Mouse (Mus musculus): ENCODE results near the gene Itga2.

Itga2 gene

DNA sequence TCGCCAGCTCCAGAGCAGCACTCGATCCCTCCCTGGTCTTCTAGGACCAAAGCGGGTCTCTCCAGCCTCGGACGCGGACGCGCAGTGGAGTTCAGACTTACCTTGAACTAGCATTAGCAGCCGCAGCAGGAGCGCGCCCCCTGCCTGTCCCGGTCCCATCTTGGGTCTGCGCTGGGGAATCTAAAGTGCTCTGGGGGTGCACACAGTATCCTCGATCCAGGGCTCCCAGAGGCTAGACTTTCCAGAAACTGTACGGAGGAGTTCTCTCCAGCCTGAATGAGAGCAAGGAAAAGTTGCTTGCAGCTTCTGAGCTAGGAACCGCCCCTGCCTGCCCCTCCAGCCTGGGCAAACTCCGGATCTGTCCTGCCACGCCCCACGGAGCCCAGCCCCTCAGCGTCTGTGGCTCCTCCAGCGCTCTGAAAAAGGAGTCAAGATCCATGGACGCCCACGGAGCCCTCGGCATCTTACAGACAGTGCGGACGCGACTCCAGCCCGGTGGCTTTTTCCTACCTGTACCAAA, at the start of gene Itga2:
Itga2 (minus strand) TSS at position 326 of the 520 bp plus-strand sequence.
- DNase-seq (ENCODE audit: low spot score in 2 of 2): peak; percentile 25 to 34

DNA sequence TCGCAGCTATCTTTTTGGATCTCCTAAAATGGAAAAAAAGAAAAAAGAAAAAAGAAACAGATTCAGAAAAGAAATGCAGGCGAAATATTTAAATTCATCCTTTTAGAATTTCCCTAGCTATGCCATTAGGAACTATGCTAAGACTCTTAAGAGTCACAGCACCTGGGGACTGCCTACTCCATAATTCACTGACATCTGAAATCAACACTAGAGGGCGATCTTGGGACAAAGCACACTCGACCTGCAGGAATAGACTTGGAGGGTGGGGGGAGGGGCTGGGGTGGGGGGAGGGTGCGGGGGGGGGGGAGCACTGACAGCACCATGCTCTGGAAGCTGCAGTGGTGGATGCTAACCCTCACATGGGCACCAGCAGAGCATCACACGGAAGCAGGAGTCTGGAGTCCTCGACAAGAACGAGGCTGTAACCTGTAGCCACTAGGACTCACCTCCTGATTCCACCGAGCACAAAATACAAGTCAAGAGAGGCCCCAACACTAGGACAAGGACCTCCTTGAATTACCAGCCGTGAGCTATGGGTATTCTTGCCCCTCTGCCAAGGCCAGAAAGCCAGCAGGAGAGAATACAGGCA, 49.0 kb upstream of the Itga2 start:
- DNase-seq (ENCODE audit: low spot score in 2 of 2): no peak

DNA sequence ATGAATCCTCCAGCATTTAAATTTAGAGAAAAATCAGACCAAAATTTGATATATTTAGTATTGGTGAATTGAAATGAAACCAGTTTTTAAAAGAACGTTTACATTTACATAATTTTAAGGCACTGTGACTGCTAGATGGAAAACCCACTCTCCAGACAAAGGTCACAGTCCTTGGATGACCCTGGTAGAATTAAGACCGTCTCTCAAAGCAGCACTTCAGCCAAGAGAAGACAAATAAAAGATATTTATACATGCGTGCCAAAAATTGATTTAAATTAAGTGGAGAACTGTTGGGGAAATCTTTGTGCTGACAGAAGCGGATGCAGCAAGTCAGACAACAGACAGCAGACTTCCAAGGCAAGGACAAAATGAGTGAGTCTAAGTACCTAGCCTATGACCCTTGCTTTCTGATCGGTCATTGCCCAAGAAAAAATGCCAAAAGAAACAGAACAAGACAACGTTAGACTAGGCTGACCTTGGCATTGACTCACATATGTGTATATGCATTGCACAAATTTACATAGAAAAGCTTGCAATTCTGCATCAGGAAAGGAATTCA, 42.7 kb upstream of the Itga2 start:
- DNase-seq (ENCODE audit: low spot score in 2 of 2): no peak

DNA sequence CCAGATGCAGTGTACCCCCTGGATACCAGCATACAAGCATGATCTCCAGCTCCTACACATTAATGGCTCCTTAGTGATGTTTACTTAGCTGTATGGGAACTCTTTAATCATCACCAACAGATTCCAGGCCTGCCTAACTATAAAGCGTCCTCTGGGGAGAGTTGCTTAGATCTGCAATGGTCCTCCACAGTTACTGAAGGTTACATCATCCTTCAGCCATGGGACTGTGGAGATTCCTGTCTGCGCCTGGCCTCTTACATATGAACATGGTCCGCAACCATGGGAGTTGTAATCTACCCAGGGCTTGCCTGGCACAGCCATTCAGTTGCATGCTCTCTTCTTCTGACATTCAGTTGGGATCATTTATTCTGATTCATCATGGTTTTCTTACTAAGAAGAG, 40.0 kb upstream of the Itga2 start:
- DNase-seq (ENCODE audit: low spot score in 2 of 2): no peak

DNA sequence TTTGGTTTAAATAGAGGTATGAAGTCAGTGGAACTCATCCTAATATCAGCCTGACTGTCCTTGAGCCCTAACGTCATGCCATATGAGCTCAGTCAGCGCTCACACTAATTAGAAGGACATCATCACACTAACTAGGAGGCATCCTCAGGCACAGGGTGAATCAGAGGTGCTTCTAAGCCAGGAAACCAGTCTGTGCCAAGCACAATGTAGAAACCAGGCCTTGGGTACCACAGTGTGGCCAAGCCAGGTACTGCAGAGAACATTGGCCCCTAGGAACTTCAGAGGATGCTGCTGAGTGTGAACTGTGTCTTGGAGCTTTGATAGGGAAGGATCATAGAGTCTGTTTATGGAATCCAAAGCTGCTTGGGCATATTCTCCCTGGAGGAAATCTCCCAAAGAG, 32.3 kb upstream of the Itga2 start:
- DNase-seq (ENCODE audit: low spot score in 2 of 2): peak; percentile 75 to 84

DNA sequence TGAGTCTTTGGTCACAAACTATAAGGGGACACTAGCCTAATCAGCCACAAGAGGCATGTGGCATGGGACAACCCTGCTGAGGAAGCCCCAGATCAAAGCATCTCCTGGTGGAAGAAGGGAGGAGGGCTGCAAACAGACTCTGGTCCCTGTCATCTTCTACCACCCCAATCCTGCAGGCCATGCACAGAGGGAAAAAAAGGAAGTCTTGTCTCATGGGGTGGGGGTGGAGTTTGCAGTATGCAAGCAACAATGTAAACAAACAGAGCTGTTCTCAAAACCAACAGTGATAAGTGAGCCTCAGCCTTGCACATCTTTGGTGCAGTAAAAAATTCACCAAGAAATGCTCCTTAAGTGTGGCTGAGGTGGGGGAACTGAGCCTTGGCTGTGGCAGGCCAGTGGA, 22.6 kb upstream of the Itga2 start:
- no peak for DNase-seq (ENCODE audit: low spot score in 2 of 2)

DNA sequence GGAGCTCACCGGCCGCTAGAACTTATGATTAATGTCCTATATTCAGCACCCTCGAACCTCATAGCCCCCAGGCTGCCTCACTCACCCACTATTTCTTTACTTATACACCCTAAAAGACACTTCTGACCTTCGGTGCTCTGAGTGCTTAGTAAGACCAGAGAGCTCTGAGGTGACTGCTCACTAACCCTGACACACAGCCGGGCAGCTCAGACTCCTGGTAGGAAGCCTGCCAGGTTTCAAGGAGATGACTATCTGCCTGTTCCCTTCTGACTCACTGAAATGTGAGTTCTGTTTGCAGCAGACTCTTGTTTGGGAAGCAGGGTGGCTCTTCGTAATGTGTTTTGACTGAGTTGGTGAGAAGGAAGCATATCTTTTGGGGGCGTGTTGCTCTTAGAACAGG, 1.6 kb upstream of the Itga2 start:
- no peak for DNase-seq (ENCODE audit: low spot score in 2 of 2)

DNA sequence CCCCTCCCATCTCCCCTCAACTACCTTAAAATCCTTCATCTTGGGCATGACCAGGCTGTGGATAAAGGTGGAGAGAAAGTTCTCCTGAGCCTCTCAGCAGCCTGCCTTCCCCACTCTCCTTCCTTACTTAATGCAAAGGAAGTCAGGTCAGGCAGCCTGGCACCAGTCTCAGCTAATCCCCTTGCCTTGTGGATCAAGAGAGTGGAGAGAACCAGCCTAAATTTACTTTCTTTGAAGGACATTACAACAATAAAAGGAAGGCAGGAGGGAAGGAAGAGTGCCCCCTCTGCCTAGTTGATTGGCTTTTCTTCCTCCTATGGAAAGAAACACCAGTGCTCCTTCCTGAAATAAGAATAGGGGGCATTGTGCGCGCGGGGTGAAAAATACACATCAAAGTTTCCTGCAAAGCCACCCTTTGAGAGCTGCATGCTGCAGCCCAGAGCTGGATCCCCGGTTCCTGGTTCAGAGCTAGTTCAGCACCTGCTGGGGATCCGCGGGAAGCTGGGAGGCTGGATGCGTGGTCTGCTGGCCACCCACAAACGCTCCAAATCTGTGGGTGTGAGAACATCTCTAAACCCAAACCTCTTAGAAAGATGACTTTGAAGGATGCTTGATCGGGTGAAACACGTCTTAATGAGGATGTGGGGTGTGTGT, 777 bp downstream of the Itga2 start:
- peak in 1 of 2 experiments; percentile 2 for DNase-seq (ENCODE audit: low spot score in 2 of 2)

DNA sequence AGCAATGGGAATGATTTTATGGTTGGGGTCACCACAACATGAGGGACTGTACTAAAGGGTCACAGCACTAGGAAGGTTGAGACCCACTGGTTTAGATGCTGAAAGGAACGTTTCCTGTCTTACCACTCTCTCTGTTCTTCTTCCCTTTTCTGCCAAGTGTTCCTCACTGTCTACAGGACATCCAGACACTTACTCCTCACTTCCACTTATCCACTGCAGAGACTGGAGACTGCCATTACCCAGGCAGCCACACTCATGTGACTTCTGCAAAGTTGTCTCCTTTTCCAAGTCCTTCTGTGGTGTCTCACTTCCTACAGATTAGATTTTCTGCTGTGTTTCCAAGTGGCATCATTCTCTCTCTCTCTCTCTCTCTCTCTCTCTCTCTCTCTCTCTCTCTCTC, 7.1 kb downstream of the Itga2 start:
- DNase-seq (ENCODE audit: low spot score in 2 of 2): no peak

DNA sequence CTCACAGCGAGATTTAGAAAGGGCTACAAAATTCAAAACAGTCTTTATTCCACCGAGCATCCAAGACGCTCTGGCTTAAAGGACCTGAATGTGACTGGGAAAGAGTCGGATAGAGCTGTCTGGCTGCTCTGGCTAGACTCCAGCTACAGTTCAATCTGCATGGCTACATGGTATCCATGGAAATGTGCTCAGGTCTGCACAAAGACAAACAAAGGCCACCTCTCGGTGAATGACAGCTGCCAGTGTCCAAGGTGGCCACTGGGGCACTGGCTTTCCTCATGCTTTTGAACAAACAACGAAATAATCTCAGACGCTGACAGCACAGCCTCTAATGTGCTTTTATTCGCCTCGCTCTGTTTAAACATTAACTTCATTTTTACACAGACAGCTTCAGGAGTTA, 8.6 kb downstream of the Itga2 start:
- peak in 1 of 2 experiments; percentile 40 for DNase-seq (ENCODE audit: low spot score in 2 of 2)

DNA sequence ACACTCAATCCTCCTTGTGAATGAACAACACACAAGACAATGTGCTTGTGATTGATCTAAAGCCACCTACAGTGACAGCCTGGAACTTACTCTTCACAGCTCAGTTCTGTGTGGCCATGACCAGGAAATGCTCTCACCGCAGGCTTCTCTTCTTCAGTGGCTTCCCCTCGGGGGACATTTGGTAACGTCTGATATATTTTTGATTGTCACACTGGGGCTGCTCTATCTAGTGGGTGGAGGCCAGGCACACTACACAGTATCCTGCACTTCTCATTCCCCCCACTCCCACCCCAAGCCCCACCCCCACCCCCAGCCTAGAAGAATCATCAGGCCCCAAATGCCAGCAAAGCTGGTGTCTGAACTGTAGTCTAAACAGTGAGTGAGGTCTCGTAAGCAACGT, 16.1 kb downstream of the Itga2 start:
- no peak for DNase-seq (ENCODE audit: low spot score in 2 of 2)

DNA sequence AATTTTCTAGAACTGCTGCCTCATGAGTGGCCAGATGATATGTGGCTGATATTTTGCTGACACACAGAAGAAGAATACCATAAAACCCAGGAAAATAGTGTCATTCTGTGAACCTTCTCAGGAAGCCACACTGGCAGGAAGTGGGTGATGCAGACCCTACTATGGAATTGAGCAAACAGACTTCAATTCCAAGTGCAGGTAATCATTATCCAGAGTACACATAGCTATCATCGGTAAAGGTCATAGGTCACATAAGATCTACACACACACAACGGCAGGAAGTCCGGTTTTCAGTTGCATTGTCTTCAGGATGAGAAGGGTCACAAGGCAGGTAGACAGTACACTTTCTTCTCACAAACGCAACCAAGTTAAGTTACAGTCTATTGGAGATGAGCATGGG, 16.9 kb downstream of the Itga2 start:
- DNase-seq (ENCODE audit: low spot score in 2 of 2): no peak

DNA sequence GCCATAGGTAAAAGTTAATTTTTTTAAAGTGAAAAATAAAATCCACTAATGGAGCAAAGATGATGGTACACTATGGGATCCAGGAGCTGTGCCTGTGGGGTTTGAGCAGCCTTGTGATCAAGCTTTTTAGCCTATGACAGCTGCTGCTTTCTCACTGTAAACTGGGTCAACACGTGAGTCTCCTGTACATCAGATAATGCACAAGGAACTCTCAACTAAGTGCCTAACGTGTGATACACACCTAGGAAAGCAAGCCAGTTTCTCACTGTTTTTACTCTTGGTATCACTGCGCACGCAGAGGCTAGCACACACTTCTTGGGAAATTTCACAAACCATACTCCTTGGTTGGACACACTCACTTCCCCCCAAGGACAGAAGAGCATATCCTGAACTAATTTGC, 17.3 kb downstream of the Itga2 start:
- no peak for DNase-seq (ENCODE audit: low spot score in 2 of 2)

DNA sequence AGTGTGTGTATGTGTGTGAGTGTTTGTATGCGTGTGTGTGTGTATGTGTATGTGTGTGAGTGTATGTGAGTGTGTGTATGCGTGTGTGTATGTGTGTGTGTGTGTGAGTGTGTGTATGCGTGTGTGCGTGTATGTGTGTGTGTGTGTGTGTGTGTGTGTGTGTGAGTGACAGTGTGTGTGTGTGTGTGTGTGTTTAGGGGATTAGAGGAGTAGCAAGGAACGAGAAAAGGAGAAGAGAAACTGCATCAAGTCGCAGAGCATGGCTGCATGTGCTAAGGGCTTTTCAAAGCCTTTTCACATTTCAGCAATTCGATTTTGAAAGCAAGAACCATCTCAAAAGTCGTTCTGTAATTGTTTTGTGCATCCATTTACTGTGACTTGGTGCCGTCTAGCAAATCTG, 21.3 kb downstream of the Itga2 start:
- no peak for DNase-seq (ENCODE audit: low spot score in 2 of 2)

DNA sequence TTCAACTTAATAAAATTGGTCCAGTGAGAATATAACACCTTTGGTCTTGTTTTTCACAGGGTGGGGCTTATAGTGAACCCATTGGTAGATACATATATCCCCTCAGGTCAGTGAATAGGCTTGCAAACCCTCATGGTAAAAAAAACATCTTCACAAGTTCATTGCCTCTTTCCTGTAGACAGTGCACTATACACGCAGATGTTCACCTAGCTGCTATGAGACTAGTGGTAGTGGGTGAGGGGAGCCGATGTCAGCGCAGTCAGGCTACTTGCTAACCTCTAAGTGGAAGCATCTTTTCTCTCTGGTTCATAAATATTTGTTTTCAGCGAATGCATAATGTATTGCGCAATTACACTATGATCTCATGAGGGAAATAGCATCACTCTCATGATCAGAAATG, 22.4 kb downstream of the Itga2 start:
- no peak for DNase-seq (ENCODE audit: low spot score in 2 of 2)

DNA sequence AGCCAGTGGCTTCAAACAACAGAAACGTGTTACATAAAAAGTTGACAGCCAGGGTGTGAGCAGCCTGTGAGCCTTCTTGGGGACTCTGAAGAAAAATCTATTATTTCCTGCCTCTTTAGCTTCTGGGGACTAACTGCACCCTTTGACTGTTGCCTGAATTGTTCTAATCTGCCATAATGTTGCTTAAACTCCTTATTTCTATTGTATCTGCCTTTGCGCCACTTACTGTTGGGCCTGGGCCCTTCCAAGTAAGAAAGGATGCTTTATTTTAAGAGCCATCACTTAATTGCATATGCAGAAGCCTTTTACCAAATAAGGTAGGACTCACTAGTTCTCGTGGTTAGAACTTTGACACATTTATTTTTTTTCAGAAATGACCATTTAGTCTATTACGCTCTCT, 24.0 kb downstream of the Itga2 start:
- DNase-seq (ENCODE audit: low spot score in 2 of 2): no peak

DNA sequence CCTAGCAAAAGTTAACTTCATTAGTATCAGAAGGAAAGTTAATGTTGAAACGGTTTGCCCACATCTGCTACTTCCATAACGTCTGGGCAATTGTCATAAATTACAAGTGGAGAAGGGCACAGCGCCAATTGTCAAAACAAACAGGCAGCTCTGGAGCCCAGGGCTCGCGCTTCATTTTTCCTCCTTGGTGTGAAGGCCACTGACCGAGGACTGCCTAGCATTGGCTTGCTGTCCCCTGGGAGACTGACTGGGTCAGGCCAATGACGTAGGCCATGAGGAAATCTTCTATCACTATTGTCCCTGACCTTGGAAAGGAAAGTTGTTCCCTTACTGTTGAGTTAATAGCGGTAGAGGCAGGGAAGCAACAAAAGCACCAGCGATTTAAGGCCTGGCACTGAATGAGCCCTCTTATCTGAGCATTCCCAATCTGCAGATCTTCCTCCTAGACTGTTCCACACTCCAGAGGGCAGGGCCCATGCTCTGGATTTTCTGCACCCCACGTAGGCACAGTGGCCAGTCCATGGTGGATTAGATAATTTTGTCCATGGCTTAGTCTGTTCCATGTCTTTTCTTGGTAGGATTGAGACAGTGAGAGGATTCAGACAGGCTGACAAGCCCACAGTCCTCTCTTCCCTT, 35.0 kb downstream of the Itga2 start:
- no peak for DNase-seq (ENCODE audit: low spot score in 2 of 2)

DNA sequence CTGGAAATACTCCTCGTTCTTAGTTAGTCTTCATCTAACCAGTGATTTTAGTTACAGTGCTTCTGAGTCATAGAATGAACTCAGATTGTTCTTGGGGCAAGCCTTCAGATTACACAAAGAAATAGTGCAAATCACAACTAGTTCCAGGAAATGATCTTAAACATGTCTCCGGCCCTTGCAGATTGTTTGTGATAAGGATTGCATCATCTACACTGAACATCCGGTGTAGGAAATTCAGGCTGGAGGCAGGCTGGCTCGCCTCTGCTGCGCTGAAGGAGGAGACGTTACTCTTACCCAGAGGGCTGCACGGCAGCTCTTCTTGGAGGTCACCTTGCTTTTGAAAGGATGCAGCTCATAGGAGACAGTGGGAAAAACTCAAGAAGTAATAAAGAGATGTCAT, 36.0 kb downstream of the Itga2 start:
- DNase-seq (ENCODE audit: low spot score in 2 of 2): no peak

DNA sequence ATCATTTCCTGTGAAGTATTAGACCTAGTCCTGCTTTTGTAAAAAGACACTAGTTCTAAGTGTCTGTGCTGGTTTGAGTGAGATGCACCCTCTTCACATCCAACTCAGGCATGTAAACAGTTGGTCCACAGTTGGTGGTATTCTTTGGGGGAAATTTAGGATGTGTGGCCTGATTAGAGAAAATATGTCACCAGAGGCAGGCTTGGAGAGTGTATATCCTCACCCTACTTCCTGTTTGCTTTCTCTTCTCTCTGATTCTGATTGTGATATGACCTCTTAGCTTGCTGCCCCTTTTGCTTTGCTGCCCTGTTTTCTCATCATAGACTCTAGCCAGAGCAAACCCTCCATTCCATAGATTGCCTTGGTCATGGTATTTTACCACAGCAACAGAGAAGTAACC, 37.2 kb downstream of the Itga2 start:
- no peak for DNase-seq (ENCODE audit: low spot score in 2 of 2)

DNA sequence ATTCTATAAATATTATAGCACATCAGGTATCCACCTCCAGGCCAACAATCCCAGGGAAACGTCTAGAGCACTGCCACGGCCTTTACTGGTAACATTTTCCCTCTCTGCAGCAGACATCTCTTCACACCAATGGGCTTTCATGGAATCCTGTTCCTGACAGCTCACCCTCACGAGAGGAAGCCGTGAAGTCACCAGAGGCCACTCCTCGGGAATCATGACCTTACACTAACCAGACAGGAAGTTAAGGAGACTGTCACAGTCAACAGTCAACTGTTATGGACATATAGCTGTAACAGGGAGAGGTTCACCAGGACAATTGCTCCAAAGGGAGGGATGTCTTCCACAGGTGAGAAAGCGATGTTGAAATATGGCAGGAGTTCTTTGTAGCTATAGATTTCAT, 40.2 kb downstream of the Itga2 start:
- no peak for DNase-seq (ENCODE audit: low spot score in 2 of 2)

DNA sequence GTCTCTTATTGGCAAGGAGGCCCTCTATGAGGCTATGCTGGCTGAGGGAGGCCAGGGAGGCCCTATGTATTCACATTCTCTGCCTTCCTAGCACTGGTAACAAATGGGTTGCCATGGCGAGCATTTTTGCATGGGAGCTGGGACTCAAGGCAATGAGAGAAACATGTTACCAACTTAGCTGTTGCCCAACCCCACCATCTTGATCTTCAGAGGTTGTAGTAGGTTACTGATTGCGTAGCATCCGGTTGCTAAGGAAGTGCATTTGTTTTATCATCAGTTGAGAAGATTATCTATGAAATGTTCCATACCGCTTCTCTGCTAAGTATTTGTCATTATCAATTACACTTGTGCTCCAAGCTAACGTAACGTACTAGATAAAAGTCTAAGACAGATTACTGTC, 44.2 kb downstream of the Itga2 start:
- no peak for DNase-seq (ENCODE audit: low spot score in 2 of 2)

DNA sequence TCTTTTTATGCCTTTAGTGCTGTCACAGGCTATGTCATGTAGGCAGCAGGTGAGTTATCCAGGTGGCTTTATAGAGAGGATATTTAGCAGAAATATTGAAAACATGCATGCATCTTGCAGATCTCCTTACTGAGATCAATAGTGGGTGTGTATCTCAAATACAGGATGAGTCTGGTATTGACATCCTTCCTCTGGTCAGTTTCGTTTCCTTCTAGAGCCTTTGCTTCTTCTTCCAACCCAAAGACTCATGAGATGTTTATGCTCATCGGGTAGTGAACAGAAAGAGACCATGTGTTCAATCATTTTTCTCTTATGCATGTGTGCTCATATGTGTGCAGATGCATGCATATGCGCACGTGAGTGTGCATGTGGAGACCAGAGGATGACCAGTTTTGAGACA, 44.6 kb downstream of the Itga2 start:
- DNase-seq (ENCODE audit: low spot score in 2 of 2): no peak

DNA sequence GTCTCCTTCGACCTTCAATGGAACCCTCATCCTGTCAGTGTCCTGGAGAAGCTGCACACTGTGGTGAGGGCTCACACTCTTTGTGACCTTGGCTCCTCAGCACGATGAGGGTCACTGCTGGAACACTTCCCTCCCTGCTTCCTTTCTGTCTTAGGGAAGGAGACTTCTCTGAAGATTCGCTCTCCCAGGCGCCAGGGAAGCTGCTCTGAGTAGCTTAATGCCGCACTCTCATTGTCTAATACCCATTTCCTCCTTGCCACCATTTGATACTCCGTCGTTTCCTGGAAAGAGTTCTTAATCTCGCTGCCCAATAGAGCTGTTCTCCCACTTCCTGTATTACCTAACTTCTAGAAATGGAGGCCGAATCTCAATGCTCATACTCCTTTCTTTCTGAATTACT, 46.7 kb downstream of the Itga2 start:
- no peak for DNase-seq (ENCODE audit: low spot score in 2 of 2)
